Mouse (Mus musculus): Measurements from ENCODE around the gene Slc39a8.

DNA sequence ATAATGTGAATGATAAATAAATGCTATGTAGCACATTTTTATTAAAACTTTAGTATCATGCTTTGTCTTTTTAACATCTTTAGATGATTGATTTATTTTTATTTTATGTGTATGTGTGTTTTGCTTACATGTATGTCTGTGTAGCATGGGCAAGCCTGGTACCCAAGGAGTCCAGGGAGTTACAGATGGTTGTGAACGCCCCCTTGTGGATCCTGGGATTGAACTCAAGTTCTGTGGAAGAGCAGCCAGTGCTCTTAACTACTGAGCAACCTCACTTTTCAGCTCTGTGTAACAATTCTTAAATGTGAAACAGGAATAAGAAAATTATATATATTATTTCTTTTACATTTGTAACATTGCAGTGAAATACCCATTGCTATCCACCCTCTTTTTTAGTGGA lies 101.7 kb downstream of the Slc39a8 start:
- TF ChIP-seq POLR2A (IDR thresholded peaks at IDR 0.05; ENCODE audit: insufficient read depth, low read length) (no peak), CTCF (IDR thresholded peaks at IDR 0.05; ENCODE audit: low read depth, low read length) (peak; percentile 1)

Data from ES-Bruce4 (cell line).